Mouse (Mus musculus) megakaryocyte, embryonic 14.5 days (primary cell): ENCODE data around the gene Bloc1s1. TPM values are rescaled to one million over a fixed set of nuclear protein-coding genes. Genes with fewer than 3 reads are reported as not detected.
A peak's percentile ranks its signal among the peaks of the same experiment; 100 is the strongest.

Source experiments
- H3K27me3 ChIP-seq: replicated peaks from 2 replicates; pipeline ENCODE3; 2012; ENCODE audit warnings: inconsistent platforms
- H3K36me3 ChIP-seq: replicated peaks from 2 replicates; pipeline ENCODE3; 2012; ENCODE audit warnings: low read length, inconsistent platforms, mixed read lengths
- H3K4me1 ChIP-seq: 2 replicates; pipeline ENCODE4 v1.6.1; 2012; ENCODE audit warnings: inconsistent platforms
- H3K4me3 ChIP-seq: replicated peaks from 2 replicates; pipeline ENCODE3; 2012; ENCODE audit warnings: moderate library complexity, mild to moderate bottlenecking, inconsistent platforms
- H3K9me3 ChIP-seq: 2 replicates; pipeline ENCODE4 v1.6.1; 2012; ENCODE audit warnings: inconsistent platforms
- FLI1 ChIP-seq: IDR thresholded peaks from 2 replicates; pipeline ENCODE4 v1.6.1; 2012; ENCODE audit warnings: low read length, inconsistent platforms, mixed read lengths
- GATA1 ChIP-seq: IDR thresholded peaks from 3 replicates; pipeline ENCODE4 v1.6.1; 2012; ENCODE audit warnings: mixed read lengths, low read length, inconsistent platforms, borderline replicate concordance
- polyA plus RNA-seq: library from polyadenylated mRNA; stranded (reverse); fragments of >175 nt; gene quantifications from 2 replicates; pipeline ENCODE4 v1.2.3, GENCODE M21; 2012; ENCODE audit warnings: low replicate concordance; ENCODE audit not compliant: insufficient read depth

Gene Bloc1s1
- polyA plus RNA-seq, 1 experiment, result 587 TPM

DNA sequence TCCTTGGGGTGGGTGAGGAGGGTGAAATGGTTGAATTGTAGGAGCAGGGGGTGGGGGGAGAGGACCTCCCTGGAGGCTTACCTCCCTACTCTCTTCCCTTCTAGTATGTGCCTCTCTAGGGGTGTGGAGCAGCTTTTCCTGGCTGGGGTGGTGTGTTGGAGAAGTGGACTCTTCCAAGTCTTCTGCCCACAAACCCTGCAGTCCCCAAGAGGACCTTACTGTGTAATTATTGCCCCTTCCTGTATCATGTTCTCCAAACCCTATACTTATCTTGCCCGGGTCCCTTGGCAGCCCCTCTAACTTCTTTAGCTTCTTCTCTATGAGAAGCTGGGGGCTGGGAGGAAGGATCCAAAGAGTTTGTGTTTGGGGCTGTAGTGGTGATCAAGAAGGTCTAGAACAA is 27.0 kb downstream of the Bloc1s1 start:
- peaks cover 60% of the 10 kb centered on the region for H3K4me1 ChIP-seq
- TF ChIP-seq GATA1 (no peak), FLI1 (no peak)
- no peak overlapping the region for H3K4me3 ChIP-seq
- no peaks in the 10 kb centered on the region for H3K36me3 ChIP-seq
- H3K27me3 ChIP-seq, result peaks cover 38% of the 10 kb centered on the region
- no peaks in the 10 kb centered on the region for H3K9me3 ChIP-seq

DNA sequence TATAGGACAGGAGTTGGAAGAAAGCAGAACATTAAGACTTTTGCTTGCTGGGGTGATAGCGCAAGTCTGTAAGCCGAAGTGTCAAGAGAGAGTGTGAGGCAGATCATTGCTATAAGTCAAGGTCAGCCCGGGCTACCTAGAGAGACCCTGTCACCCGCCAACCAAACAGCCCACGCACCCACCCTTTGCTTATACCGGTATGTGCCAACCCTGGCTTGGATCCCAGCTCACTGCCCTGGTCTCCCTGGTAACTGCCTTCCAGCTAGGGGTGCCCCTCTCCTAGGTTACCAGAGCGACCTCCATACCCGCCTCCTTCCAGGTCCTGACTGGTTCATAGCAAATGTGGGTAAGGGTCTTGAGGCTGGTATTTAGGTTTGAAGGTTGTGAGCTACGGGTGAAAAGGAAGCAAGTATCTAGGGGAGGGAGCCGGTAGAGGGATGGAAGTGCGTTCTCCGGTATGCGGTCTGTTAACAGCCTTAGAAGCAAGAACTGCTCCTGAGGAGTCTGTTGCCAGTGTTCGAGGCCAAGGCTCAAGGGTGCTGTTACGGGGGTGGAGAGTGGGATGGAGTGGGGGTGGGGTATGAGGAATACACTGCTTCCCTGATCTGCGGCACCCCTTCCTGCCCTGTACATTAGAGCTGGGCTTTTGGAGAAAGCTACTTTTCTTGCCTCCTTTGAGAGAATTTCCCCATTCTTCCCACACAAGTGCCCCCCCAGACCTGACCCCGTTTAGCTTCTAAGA is 27.7 kb downstream of the Bloc1s1 start:
- no peak for TF ChIP-seq GATA1
- H3K27me3 ChIP-seq, result peaks cover 41% of the 10 kb centered on the region
- H3K9me3 ChIP-seq, result no peaks in the 10 kb centered on the region
- H3K36me3 ChIP-seq, result no peaks in the 10 kb centered on the region
- peaks cover 56% of the 10 kb centered on the region for H3K4me1 ChIP-seq
- peak overlapping the region; percentile 86 for H3K4me3 ChIP-seq

- Histone ChIP-seq H3K4me1 (peaks cover 56% of the 10 kb centered on the region), H3K27me3 (peaks cover 48% of the 10 kb centered on the region), H3K36me3 (no peaks in the 10 kb centered on the region), H3K9me3 (no peaks in the 10 kb centered on the region), H3K4me3 (peak overlapping the region; percentile 86)
- no peak for TF ChIP-seq FLI1
Observed at GRCm38 (mm10) chr10:128895437-128895836, 28.4 kb downstream of the Bloc1s1 start.

GRCm38 (mm10) chr10:128892246-128892645 is 31.6 kb downstream of the Bloc1s1 start:
- no peaks in the 10 kb centered on the region for H3K36me3 ChIP-seq
- peaks cover 70% of the 10 kb centered on the region for H3K27me3 ChIP-seq
- no peaks in the 10 kb centered on the region for H3K9me3 ChIP-seq
- TF ChIP-seq GATA1 (no peak), FLI1 (no peak)
- peaks cover 62% of the 10 kb centered on the region for H3K4me1 ChIP-seq
- peak overlapping the region; percentile 95 for H3K4me3 ChIP-seq

- Histone ChIP-seq H3K36me3 (no peaks in the 10 kb centered on the region), H3K27me3 (peaks cover 71% of the 10 kb centered on the region), H3K9me3 (no peaks in the 10 kb centered on the region), H3K4me3 (peak within 1 kb of the TSS; percentile 95), H3K4me1 (peaks cover 55% of the 10 kb centered on the region)
- TF ChIP-seq FLI1 (no peak), GATA1 (no peak)
Observed at GRCm38 (mm10) chr10:128891296-128892094, 32.3 kb downstream of the Bloc1s1 start, which contains the start of gene Gdf11. TSS of gene Gdf11 (minus strand) at chr10:128891718.

DNA sequence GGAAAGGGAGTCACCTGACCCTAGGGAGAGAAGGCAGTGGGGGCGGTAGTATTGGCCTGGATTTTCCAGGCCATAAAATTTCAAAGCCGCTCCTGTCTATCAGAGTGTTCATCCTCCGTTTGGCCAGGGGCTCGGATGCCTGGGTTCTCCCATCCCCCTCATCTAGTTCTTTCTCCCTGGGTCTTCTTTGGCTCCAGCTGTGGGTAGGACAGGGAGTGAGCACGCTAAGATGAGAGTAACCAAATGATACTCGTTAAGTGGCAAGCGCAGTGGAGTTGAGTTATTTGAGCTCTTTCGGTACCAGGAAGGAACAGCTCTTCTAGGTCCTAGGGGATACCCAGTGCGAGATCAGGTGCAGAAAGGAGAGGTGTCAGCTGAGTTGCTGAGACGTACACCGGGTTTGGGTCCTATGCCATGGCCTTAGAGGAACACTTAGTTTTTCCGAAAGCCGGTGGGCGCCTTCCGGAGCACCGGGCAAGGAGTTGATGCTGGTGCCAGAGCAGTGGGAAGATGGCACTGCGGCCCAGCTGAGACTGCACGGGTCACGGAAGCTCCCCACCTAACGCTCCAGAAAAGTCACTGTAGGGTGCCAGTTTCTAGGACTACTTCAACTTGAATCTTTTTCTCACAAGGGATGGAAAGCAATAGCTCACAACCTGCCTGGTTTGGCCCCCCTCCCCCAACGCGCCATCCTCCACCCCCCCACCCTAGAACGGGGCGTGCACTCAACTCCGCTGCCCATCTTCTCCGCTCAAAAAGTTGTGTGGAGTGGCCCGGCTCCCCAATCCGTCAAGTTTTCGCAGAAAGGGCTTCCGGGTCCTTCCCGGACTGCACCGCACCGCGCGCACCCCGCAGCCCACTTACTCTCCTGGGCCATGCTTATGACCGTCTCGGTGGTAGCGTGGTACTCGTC is 33.2 kb downstream of the Bloc1s1 start:
- H3K27me3 ChIP-seq, result peaks cover 65% of the 10 kb centered on the region
- H3K4me3 ChIP-seq, result peak overlapping the region; percentile 95
- H3K4me1 ChIP-seq, result peaks cover 47% of the 10 kb centered on the region
- no peak for TF ChIP-seq FLI1
- no peak for TF ChIP-seq GATA1
- H3K9me3 ChIP-seq, result no peaks in the 10 kb centered on the region
- peaks cover 5% of the 10 kb centered on the region for H3K36me3 ChIP-seq

DNA sequence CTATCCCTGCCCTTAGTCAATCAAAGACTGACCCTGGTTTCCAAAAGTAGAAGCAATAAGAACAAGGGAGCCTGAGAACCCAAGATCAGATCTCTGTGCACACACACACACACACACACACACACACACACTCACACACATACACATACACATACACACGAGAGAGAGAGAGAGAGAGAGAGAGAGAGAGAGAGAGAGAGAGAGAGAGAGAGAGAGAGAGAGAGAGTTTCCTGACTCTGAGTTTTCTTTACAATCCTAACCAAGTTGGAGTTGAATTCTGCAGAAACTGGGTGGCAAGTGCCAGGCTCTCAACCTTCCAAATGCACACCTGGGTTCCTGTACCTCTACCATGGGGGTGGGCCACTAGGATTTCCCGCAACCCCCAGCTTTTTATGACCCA is 34.0 kb downstream of the Bloc1s1 start:
- TF ChIP-seq FLI1 (no peak), GATA1 (no peak)
- no peak overlapping the region for H3K4me3 ChIP-seq
- peaks cover 39% of the 10 kb centered on the region for H3K4me1 ChIP-seq
- peaks cover 5% of the 10 kb centered on the region for H3K36me3 ChIP-seq
- H3K9me3 ChIP-seq, result no peaks in the 10 kb centered on the region
- peaks cover 63% of the 10 kb centered on the region for H3K27me3 ChIP-seq

DNA sequence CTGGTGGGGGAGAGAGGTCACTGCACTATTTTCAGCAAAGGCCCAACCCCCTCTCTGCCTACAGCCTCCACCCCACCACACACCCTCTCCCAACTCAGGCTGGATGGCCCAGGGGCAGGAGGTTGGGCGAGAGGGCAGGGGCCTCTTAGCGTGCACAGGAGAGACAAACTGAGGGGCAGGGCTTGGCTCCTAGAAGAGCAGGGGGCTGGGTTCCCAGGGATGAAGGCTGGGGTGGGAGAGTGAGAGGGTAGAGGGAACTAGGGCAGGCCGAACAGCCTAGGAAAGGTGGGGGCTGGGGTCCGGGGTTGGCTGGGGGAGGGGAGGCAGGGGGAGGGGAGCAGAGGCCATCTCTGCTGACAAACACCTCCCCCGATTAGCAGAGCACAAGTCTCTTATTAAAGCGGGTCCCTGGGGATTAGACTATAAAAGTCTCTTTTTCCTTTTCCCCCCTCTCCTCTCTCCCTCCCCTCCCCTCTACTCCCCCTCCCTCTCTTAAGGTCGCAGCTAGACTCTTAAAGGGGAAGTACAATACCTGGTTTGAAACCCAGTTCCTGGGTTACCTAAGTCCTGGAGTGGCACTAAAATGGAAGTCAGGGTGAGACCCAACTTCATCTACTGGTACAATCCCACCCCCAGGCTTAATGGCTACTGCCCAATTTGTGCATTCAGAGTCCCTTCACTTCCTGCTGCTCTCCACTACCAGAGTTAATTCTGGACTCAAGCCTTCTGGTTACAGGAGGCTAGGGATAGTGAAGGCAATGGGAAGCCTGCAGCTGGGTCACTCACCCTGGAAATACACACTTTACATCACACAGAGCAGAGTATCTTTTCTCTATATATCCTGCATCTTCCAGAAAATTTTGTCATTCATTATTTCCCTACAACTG is 34.7 kb downstream of the Bloc1s1 start:
- TF ChIP-seq FLI1, result no peak
- no peak for TF ChIP-seq GATA1
- H3K4me1 ChIP-seq, result peaks cover 39% of the 10 kb centered on the region
- peaks cover 5% of the 10 kb centered on the region for H3K36me3 ChIP-seq
- no peaks in the 10 kb centered on the region for H3K9me3 ChIP-seq
- H3K27me3 ChIP-seq, result peaks cover 58% of the 10 kb centered on the region
- H3K4me3 ChIP-seq, result no peak overlapping the region

DNA sequence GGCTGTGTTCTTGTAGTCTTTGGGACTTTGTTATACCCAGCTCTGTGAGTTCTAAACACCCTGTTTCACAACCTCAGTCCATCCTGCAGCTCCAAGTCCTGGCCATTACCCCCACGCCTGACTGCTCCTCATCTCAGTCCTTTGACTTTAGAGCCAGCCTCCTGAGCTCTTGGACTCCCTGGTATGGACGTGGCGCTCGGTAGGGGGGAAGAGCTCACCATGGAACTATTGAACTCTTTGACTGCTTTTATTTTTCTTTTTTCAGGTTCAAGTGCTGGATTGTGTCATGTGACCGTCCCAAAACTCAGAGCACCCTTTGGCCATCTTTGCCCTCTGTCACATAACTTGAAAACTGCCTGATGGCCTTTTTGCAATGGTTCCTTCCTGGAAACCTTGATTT is 41.8 kb downstream of the Bloc1s1 start:
- TF ChIP-seq GATA1, result no peak
- TF ChIP-seq FLI1, result no peak
- H3K9me3 ChIP-seq, result no peaks in the 10 kb centered on the region
- H3K27me3 ChIP-seq, result peaks cover 6% of the 10 kb centered on the region
- no peak overlapping the region for H3K4me3 ChIP-seq
- no peaks in the 10 kb centered on the region for H3K4me1 ChIP-seq
- H3K36me3 ChIP-seq, result peaks cover 48% of the 10 kb centered on the region
